Mouse (Mus musculus) G1E (cell line): Measurements from ENCODE around the gene Tbx1. TPM values are rescaled to one million over a fixed set of nuclear protein-coding genes. Genes with fewer than 3 reads are reported as not detected.

Experiments used
- ATAC-seq: 2 replicates; pipeline ENCODE4 v1.8.0; 2016; ENCODE audit warnings: mild to moderate bottlenecking; ENCODE audit not compliant: insufficient number of reproducible peaks, poor library complexity, low FRiP score, severe bottlenecking; ENCODE audit errors: extremely low read depth
- DNase-seq: peaks from one replicate; pipeline ENCODE4 v3.0.0; 2012; ENCODE audit warnings: low spot score
- H3K27me3 ChIP-seq: 2 replicates; pipeline ENCODE4 v1.6.1; 2012; ENCODE audit warnings: mild to moderate bottlenecking, low read length, inconsistent platforms; ENCODE audit not compliant: insufficient read depth
- H3K36me3 ChIP-seq: replicated peaks from 2 replicates; pipeline ENCODE3; 2012; ENCODE audit warnings: mild to moderate bottlenecking, inconsistent platforms
- H3K4me1 ChIP-seq: 2 replicates; pipeline ENCODE4 v1.6.1; 2012; ENCODE audit warnings: low read depth, low read length, inconsistent platforms, mixed read lengths; ENCODE audit not compliant: insufficient read depth
- H3K4me3 ChIP-seq: 2 replicates; pipeline ENCODE4 v1.5.1; 2012; ENCODE audit warnings: low read depth, mild to moderate bottlenecking, inconsistent platforms, low read length, moderate library complexity, mixed read lengths
- H3K9me3 ChIP-seq: replicated peaks from 2 replicates; pipeline ENCODE4 v1.6.1; 2012; ENCODE audit warnings: inconsistent platforms
- CTCF ChIP-seq: IDR thresholded peaks from 2 replicates; pipeline ENCODE4 v1.5.1; 2012; ENCODE audit warnings: low read depth, low read length, inconsistent platforms, mixed read lengths
- GATA1 ChIP-seq: IDR thresholded peaks from 2 replicates; pipeline ENCODE4 v1.6.1; 2012; ENCODE audit warnings: borderline replicate concordance, low read length, inconsistent platforms, mixed read lengths
- GATA2 ChIP-seq: IDR thresholded peaks from 2 replicates; pipeline ENCODE4 v1.6.1; 2012; ENCODE audit warnings: low read depth, low read length, inconsistent platforms, borderline replicate concordance
- POLR2AphosphoS5 ChIP-seq: IDR thresholded peaks from 2 replicates; pipeline ENCODE4 v1.6.1; 2012; ENCODE audit warnings: low read depth, low read length, inconsistent platforms; ENCODE audit not compliant: insufficient replicate concordance
- TAL1 ChIP-seq: conservative IDR thresholded peaks from 2 replicates; pipeline ENCODE4 v1.6.1; 2012; ENCODE audit warnings: low read depth, low read length, inconsistent platforms, mixed read lengths
- polyA plus RNA-seq: library from polyadenylated mRNA; stranded (reverse); fragments of >175 nt; gene quantifications from 2 replicates; pipeline ENCODE4 v1.2.3, GENCODE M21; 2012
- total RNA-seq, 2 experiments: library from RNA; stranded (forward) in 1 of 2; stranded (reverse) in 1 of 2; fragments of 200-1000 nt in 1 of 2; fragments of >200 nt in 1 of 2; fragmentation: Nextera tagmentation in 1 of 2; gene quantifications; 2 replicates each; pipeline ENCODE4 v1.2.3; 2014 to 2017

Tbx1 gene
- total and polyA plus RNA-seq, 3 experiments, result 0.11 TPM; not detected in 2

- Histone ChIP-seq H3K4me1 (no peaks in the 10 kb centered on the region), H3K36me3 (no peaks in the 10 kb centered on the region), H3K27me3 (peaks cover 58% of the 10 kb centered on the region), H3K9me3 (peaks cover 16% of the 10 kb centered on the region), H3K4me3 (no peak overlapping the region)
- ATAC-seq (no peak), DNase-seq (no peak)
- TF ChIP-seq POLR2AphosphoS5 (no peak), GATA1 (no peak), TAL1 (no peak), GATA2 (no peak), CTCF (no peak)
These were observed 862 bp upstream of the Tbx1 start for GRCm38 (mm10) chr16:18591047-18592018.

- Histone ChIP-seq H3K36me3 (no peaks in the 10 kb centered on the region), H3K9me3 (peaks cover 22% of the 10 kb centered on the region), H3K4me3 (no peak overlapping the region), H3K4me1 (no peaks in the 10 kb centered on the region), H3K27me3 (peaks cover 50% of the 10 kb centered on the region)
- ATAC-seq, result no peak
- no peak for DNase-seq
- TF ChIP-seq POLR2AphosphoS5 (no peak), CTCF (no peak), GATA1 (no peak), GATA2 (no peak), TAL1 (no peak)
These were observed 1.3 kb downstream of the Tbx1 start for GRCm38 (mm10) chr16:18589080-18589621.

- TF ChIP-seq GATA1, result no peak
- TF ChIP-seq GATA2, result no peak
- TF ChIP-seq POLR2AphosphoS5, result no peak
- no peak for TF ChIP-seq CTCF
- TF ChIP-seq TAL1, result no peak
- Histone ChIP-seq H3K36me3 (no peaks in the 10 kb centered on the region), H3K4me1 (no peaks in the 10 kb centered on the region), H3K9me3 (peaks cover 22% of the 10 kb centered on the region), H3K4me3 (no peak overlapping the region), H3K27me3 (peaks cover 50% of the 10 kb centered on the region)
- DNase-seq, result no peak
- no peak for ATAC-seq
These were observed 1.8 kb downstream of the Tbx1 start for GRCm38 (mm10) chr16:18588738-18589055.

- H3K4me1 ChIP-seq, result no peaks in the 10 kb centered on the region
- ATAC-seq (no peak), DNase-seq (no peak)
- no peak for TF ChIP-seq CTCF
- no peak for TF ChIP-seq GATA2
- no peak overlapping the region for H3K4me3 ChIP-seq
- H3K9me3 ChIP-seq, result peaks cover 23% of the 10 kb centered on the region
- H3K27me3 ChIP-seq, result peaks cover 45% of the 10 kb centered on the region
- no peaks in the 10 kb centered on the region for H3K36me3 ChIP-seq
These were observed 2.4 kb downstream of the Tbx1 start for GRCm38 (mm10) chr16:18587847-18588737.

GRCm38 (mm10) chr16:18586906-18587546 lies 3.4 kb downstream of the Tbx1 start:
- H3K27me3 ChIP-seq, result peaks cover 44% of the 10 kb centered on the region; the same call in 1 of the 2 replicates
- no peaks in the 10 kb centered on the region for H3K36me3 ChIP-seq
- H3K9me3 ChIP-seq, result peaks cover 34% of the 10 kb centered on the region
- TF ChIP-seq GATA1 (no peak), GATA2 (no peak)
- no peaks in the 10 kb centered on the region for H3K4me1 ChIP-seq
- ATAC-seq (no peak), DNase-seq (no peak)
- H3K4me3 ChIP-seq, result no peak overlapping the region; the same call in 1 of the 2 replicates
